Mouse (Mus musculus) bone marrow macrophage, adult 2 months (primary cell): ENCODE results near the gene Hsdl1.

Experiments
- CTCF ChIP-seq: IDR thresholded peaks from 2 replicates; pipeline ENCODE4 v1.5.1; 2012; ENCODE audit warnings: low read depth, mild to moderate bottlenecking, low read length, moderate library complexity
- POLR2A ChIP-seq: IDR thresholded peaks from 2 replicates; pipeline ENCODE4 v1.6.1; 2012; ENCODE audit warnings: mild to moderate bottlenecking, low read depth, low read length, borderline replicate concordance

GRCm38 (mm10) chr8:119555861-119556260, 19.1 kb downstream of the Hsdl1 start:
- no peak for TF ChIP-seq POLR2A
- TF ChIP-seq CTCF = no peak
